Mouse (Mus musculus) midbrain, embryonic 14.5 days (tissue): ENCODE results near the gene Kiss1r. TPM values are rescaled to one million over a fixed set of nuclear protein-coding genes. Genes with fewer than 3 reads are reported as not detected.

Experiments used
- ATAC-seq: fragments of 200-750 bp; cut with Nextera tagmentation; 2 replicates; pipeline ENCODE4 v1.8.0; 2017; ENCODE audit warnings: moderate number of reproducible peaks, moderate library complexity; ENCODE audit not compliant: low FRiP score, low TSS enrichment
- DNase-seq: peaks from one replicate; pipeline ENCODE4 v3.0.0-alpha.2; 2015
- H3K27ac ChIP-seq: fragments of 300-500 bp; sonication (generic); replicated peaks from 2 replicates; pipeline ENCODE4 v1.5.1; 2014; ENCODE audit warnings: mild to moderate bottlenecking, low read depth, low read length, moderate library complexity
- H3K27me3 ChIP-seq: fragments of 300-500 bp; sonication (generic); 2 replicates; pipeline ENCODE4 v1.6.1; 2014; ENCODE audit warnings: low read length, control low read depth, mixed read lengths; ENCODE audit not compliant: control insufficient read depth, insufficient read depth
- H3K36me3 ChIP-seq: fragments of 300-500 bp; sonication (generic); 2 replicates; pipeline ENCODE4 v1.6.1; 2014; ENCODE audit warnings: low read length, control low read depth; ENCODE audit not compliant: control insufficient read depth, insufficient read depth
- H3K4me1 ChIP-seq: fragments of 300-500 bp; sonication (generic); 2 replicates; pipeline ENCODE4 v1.6.1; 2014; ENCODE audit warnings: mild to moderate bottlenecking, antibody characterized with exemption, low read length, control low read depth; ENCODE audit not compliant: control insufficient read depth, insufficient read depth
- H3K4me2 ChIP-seq: fragments of 300-500 bp; sonication (generic); 2 replicates; pipeline ENCODE4 v1.6.1; 2014; ENCODE audit warnings: mild to moderate bottlenecking, low read length, moderate library complexity
- H3K4me3 ChIP-seq: fragments of 300-500 bp; sonication (generic); replicated peaks from 2 replicates; pipeline ENCODE4 v1.5.1; 2014; ENCODE audit warnings: low read depth, low read length
- H3K9ac ChIP-seq: fragments of 300-500 bp; sonication (generic); replicated peaks from 2 replicates; pipeline ENCODE4 v1.6.1; 2014; ENCODE audit warnings: mild to moderate bottlenecking, low read length, moderate library complexity
- H3K9me3 ChIP-seq: fragments of 300-500 bp; sonication (generic); 2 replicates; pipeline ENCODE4 v1.6.1; 2016; ENCODE audit warnings: low read length, control low read depth, mixed read lengths; ENCODE audit not compliant: control insufficient read depth
- WGBS: fragments of 180-500 bp; shearing (Covaris S2); extraction: QIAGEN DNeasy Blood & Tissue Kit; methylation state at CpG from one replicate; pipeline ENCODE4 v1.1.7; 2014; 5-methylcytosine and 5-hydroxymethylcytosine counted together
- polyA plus RNA-seq: library from polyadenylated mRNA; unstranded; fragments of >200 nt; fragmentation: Nextera tagmentation; extraction: Ambion mirVana; gene quantifications from 2 replicates; pipeline ENCODE4 v1.2.1, GENCODE M21; 2014

Kiss1r gene
- 2.4 and 2.9 TPM in 2 replicates for polyA plus RNA-seq

- peak; percentile 91 for DNase-seq
- peaks cover 4% of the 10 kb centered on the region; the same call in 1 of the 2 replicates for H3K36me3 ChIP-seq
- 2% methylated on average over 42 of the region's 42 CpGs for WGBS
- H3K4me2 ChIP-seq, result peak within 1 kb of the TSS; percentile 93
- H3K9ac ChIP-seq, result peak within 1 kb of the TSS; percentile 96
- H3K27ac ChIP-seq, result peak within 1 kb of the TSS; percentile 73
- peak; percentile 82 for ATAC-seq
- peak within 1 kb of the TSS; percentile 69 for H3K4me3 ChIP-seq
- no peaks in the 10 kb centered on the region for H3K9me3 ChIP-seq
- peaks cover 45% of the 10 kb centered on the region for H3K27me3 ChIP-seq
- H3K4me1 ChIP-seq, result peaks cover 29% of the 10 kb centered on the region
Observed at GRCm38 (mm10) chr10:79916808-79917531, at the start of gene Kiss1r. Gene Kiss1r, plus strand, starts transcription at chr10:79916971.

GRCm38 (mm10) chr10:79871845-79872244 lies 44.9 kb upstream of the Kiss1r start:
- Histone ChIP-seq H3K9ac (no peak overlapping the region), H3K27me3 (no peaks in the 10 kb centered on the region), H3K4me1 (peaks cover 28% of the 10 kb centered on the region), H3K9me3 (no peaks in the 10 kb centered on the region), H3K27ac (no peak overlapping the region), H3K4me3 (peak overlapping the region; percentile 89; the same call in 1 of the 2 replicates), H3K36me3 (peaks cover 34% of the 10 kb centered on the region), H3K4me2 (peak overlapping the region; percentile 97)
- DNase-seq, result no peak
- 89% methylated on average over 8 of the region's 8 CpGs for WGBS
- no peak for ATAC-seq

GRCm38 (mm10) chr10:79872862-79873261 lies 43.9 kb upstream of the Kiss1r start:
- H3K27me3 ChIP-seq, result no peaks in the 10 kb centered on the region
- peak overlapping the region; percentile 97 for H3K4me2 ChIP-seq
- H3K9ac ChIP-seq, result peak overlapping the region; percentile 94
- peak overlapping the region; percentile 97 for H3K27ac ChIP-seq
- no peak for DNase-seq
- peaks cover 28% of the 10 kb centered on the region for H3K4me1 ChIP-seq
- peaks cover 26% of the 10 kb centered on the region for H3K36me3 ChIP-seq
- WGBS, result 32% methylated on average over 3 of the region's 3 CpGs
- H3K4me3 ChIP-seq, result peak overlapping the region; percentile 89
- H3K9me3 ChIP-seq, result no peaks in the 10 kb centered on the region
- peak; percentile 4; the same call in 1 of the 2 replicates for ATAC-seq

- ATAC-seq, result no peak
- H3K4me1 ChIP-seq, result peaks cover 28% of the 10 kb centered on the region
- no peaks in the 10 kb centered on the region for H3K9me3 ChIP-seq
- 2% methylated on average over 6 of the region's 6 CpGs for WGBS
- peak; percentile 55 for DNase-seq
- peaks cover 26% of the 10 kb centered on the region for H3K36me3 ChIP-seq
- peak overlapping the region; percentile 97 for H3K4me2 ChIP-seq
- H3K9ac ChIP-seq, result peak overlapping the region; percentile 94
- peak overlapping the region; percentile 97 for H3K27ac ChIP-seq
- H3K27me3 ChIP-seq, result no peaks in the 10 kb centered on the region
- H3K4me3 ChIP-seq, result peak overlapping the region; percentile 89
Observed at GRCm38 (mm10) chr10:79873313-79873712, 43.5 kb upstream of the Kiss1r start.

- under 1% methylated on average over 26 of the region's 26 CpGs for WGBS
- H3K36me3 ChIP-seq, result peaks cover 26% of the 10 kb centered on the region
- peaks cover 28% of the 10 kb centered on the region for H3K4me1 ChIP-seq
- DNase-seq, result no peak
- peak overlapping the region; percentile 94 for H3K9ac ChIP-seq
- H3K4me2 ChIP-seq, result peak overlapping the region; percentile 97
- H3K27ac ChIP-seq, result peak overlapping the region; percentile 97
- H3K9me3 ChIP-seq, result no peaks in the 10 kb centered on the region
- H3K27me3 ChIP-seq, result no peaks in the 10 kb centered on the region
- ATAC-seq, result no peak
- peak overlapping the region; percentile 89 for H3K4me3 ChIP-seq
Observed at GRCm38 (mm10) chr10:79873715-79874289, 43.0 kb upstream of the Kiss1r start.

GRCm38 (mm10) chr10:79874290-79874862 lies 42.4 kb upstream of the Kiss1r start, which contains the start of the genes Prtn3 and Plppr3:
Gene Prtn3, plus strand, starts transcription at chr10:79874476.
Gene Plppr3, minus strand, starts transcription at chr10:79874634.
- ATAC-seq, result peak; percentile 88

GRCm38 (mm10) chr10:79877174-79877573 lies 39.6 kb upstream of the Kiss1r start:
- H3K9me3 ChIP-seq, result no peaks in the 10 kb centered on the region
- ATAC-seq, result no peak
- H3K9ac ChIP-seq, result no peak overlapping the region
- H3K4me3 ChIP-seq, result no peak overlapping the region
- 55% methylated on average over 1 of the region's 1 CpGs for WGBS
- no peaks in the 10 kb centered on the region for H3K27me3 ChIP-seq
- peaks cover 15% of the 10 kb centered on the region for H3K4me1 ChIP-seq
- H3K36me3 ChIP-seq, result no peaks in the 10 kb centered on the region
- H3K27ac ChIP-seq, result no peak overlapping the region
- no peak overlapping the region for H3K4me2 ChIP-seq
- DNase-seq, result no peak

More at GRCm38 (mm10) chr10:79874290-79874862, 42.4 kb upstream of the Kiss1r start, which contains the start of the genes Prtn3 and Plppr3:
- Histone ChIP-seq H3K9me3 (no peaks in the 10 kb centered on the region), H3K9ac (peak within 1 kb of the TSS; percentile 94), H3K4me3 (peak within 1 kb of the TSS; percentile 89), H3K27me3 (no peaks in the 10 kb centered on the region), H3K4me2 (peak within 1 kb of the TSS; percentile 97), H3K36me3 (peaks cover 22% of the 10 kb centered on the region), H3K4me1 (peaks cover 24% of the 10 kb centered on the region), H3K27ac (peak within 1 kb of the TSS; percentile 97)
- WGBS, result under 1% methylated on average over 57 of the region's 57 CpGs
- DNase-seq, result peak; percentile 95

- Histone ChIP-seq H3K4me2 (no peak overlapping the region), H3K4me1 (peaks cover 11% of the 10 kb centered on the region), H3K27me3 (no peaks in the 10 kb centered on the region), H3K9me3 (no peaks in the 10 kb centered on the region), H3K9ac (no peak overlapping the region), H3K36me3 (no peaks in the 10 kb centered on the region), H3K4me3 (no peak overlapping the region), H3K27ac (no peak overlapping the region)
- WGBS, result 26% methylated on average over 12 of the region's 12 CpGs
- DNase-seq (no peak), ATAC-seq (no peak)
Observed at GRCm38 (mm10) chr10:79877757-79878156, 39.0 kb upstream of the Kiss1r start.
